Mouse (Mus musculus) right cerebral cortex, adult 18-20 months (tissue): ENCODE data around the gene Nup153.

Source experiments
- DNase-seq: peaks from one replicate; pipeline ENCODE4 v3.0.0; 2022; ENCODE audit warnings: mixed read lengths

Nup153 gene

GRCm38 (mm10) chr13:46727038-46727836 lies 503 bp downstream of the Nup153 start:
- peak; percentile 45 for DNase-seq

- no peak for DNase-seq
These were observed 1.3 kb downstream of the Nup153 start for GRCm38 (mm10) chr13:46726288-46727037.

GRCm38 (mm10) chr13:46725227-46725626 lies 2.5 kb downstream of the Nup153 start:
- DNase-seq: no peak

- no peak for DNase-seq
These were observed 3.4 kb downstream of the Nup153 start for GRCm38 (mm10) chr13:46724371-46724770.

GRCm38 (mm10) chr13:46721009-46721408 lies 6.7 kb downstream of the Nup153 start:
- DNase-seq: no peak

GRCm38 (mm10) chr13:46718893-46719400 lies 8.8 kb downstream of the Nup153 start:
- no peak for DNase-seq

- no peak for DNase-seq
These were observed 11.6 kb downstream of the Nup153 start for GRCm38 (mm10) chr13:46715976-46716639.

- no peak for DNase-seq
These were observed 14.3 kb downstream of the Nup153 start for GRCm38 (mm10) chr13:46713486-46713885.

- DNase-seq: no peak
These were observed 24.6 kb downstream of the Nup153 start for GRCm38 (mm10) chr13:46703138-46703537.

GRCm38 (mm10) chr13:46701486-46701885 lies 26.3 kb downstream of the Nup153 start:
- DNase-seq: no peak

- no peak for DNase-seq
These were observed 28.4 kb downstream of the Nup153 start for GRCm38 (mm10) chr13:46699372-46699771.

GRCm38 (mm10) chr13:46696788-46697187 lies 31.0 kb downstream of the Nup153 start:
- no peak for DNase-seq

GRCm38 (mm10) chr13:46695932-46696331 lies 31.8 kb downstream of the Nup153 start:
- DNase-seq: no peak

GRCm38 (mm10) chr13:46695296-46695908 lies 32.3 kb downstream of the Nup153 start:
- DNase-seq: no peak

GRCm38 (mm10) chr13:46690559-46691241 lies 37.0 kb downstream of the Nup153 start:
- DNase-seq: no peak

GRCm38 (mm10) chr13:46683370-46683769 lies 44.4 kb downstream of the Nup153 start:
- no peak for DNase-seq

- DNase-seq: no peak
These were observed 44.8 kb downstream of the Nup153 start for GRCm38 (mm10) chr13:46682921-46683320.

GRCm38 (mm10) chr13:46677721-46678120 lies 50.0 kb downstream of the Nup153 start:
- no peak for DNase-seq

GRCm38 (mm10) chr13:46674601-46675000 lies 53.1 kb downstream of the Nup153 start:
- DNase-seq: no peak

GRCm38 (mm10) chr13:46670514-46670913 lies 57.2 kb downstream of the Nup153 start:
- no peak for DNase-seq

- DNase-seq: peak; percentile 41
These were observed 58.0 kb downstream of the Nup153 start for GRCm38 (mm10) chr13:46669620-46670271.
